Mouse (Mus musculus): ENCODE measurements at regions not wholly inside any gene's neighbourhood (a gene's known extent, or its start where the extent isn't known, plus 50 kb on each side); places are given as distances from the start of the nearest gene placed in this dataset.

- no peak for DNase-seq (ENCODE audit: low spot score in 2 of 2)
Observed at GRCm38 (mm10) chr8:10825192-10825926, 182.9 kb downstream of the Irs2 start.

- DNase-seq (ENCODE audit: low spot score in 2 of 2) = no peak
Observed at GRCm38 (mm10) chr8:10821901-10822300, 186.4 kb downstream of the Irs2 start.

GRCm38 (mm10) chr8:10814499-10814898 is 193.8 kb downstream of the Irs2 start:
- DNase-seq (ENCODE audit: low spot score in 2 of 2) = no peak

- peak; percentile 26 to 28 for DNase-seq (ENCODE audit: low spot score in 2 of 2)
Observed at GRCm38 (mm10) chr8:10812060-10812670, 196.1 kb downstream of the Irs2 start.

GRCm38 (mm10) chr8:10807040-10807439 is 201.2 kb downstream of the Irs2 start:
- DNase-seq (ENCODE audit: low spot score in 2 of 2) = no peak

GRCm38 (mm10) chr8:10805405-10806151 is 202.7 kb downstream of the Irs2 start:
- no peak for DNase-seq (ENCODE audit: low spot score in 2 of 2)

GRCm38 (mm10) chr8:10804974-10805373 is 203.3 kb downstream of the Irs2 start:
- DNase-seq (ENCODE audit: low spot score in 2 of 2) = no peak

GRCm38 (mm10) chr8:10802003-10802402 is 206.3 kb downstream of the Irs2 start:
- no peak for DNase-seq (ENCODE audit: low spot score in 2 of 2)

GRCm38 (mm10) chr8:10801580-10801979 is 206.7 kb downstream of the Irs2 start:
- no peak for DNase-seq (ENCODE audit: low spot score in 2 of 2)

GRCm38 (mm10) chr8:10798444-10798843 is 209.8 kb downstream of the Irs2 start:
- no peak for DNase-seq (ENCODE audit: low spot score in 2 of 2)

- DNase-seq (ENCODE audit: low spot score in 2 of 2) = no peak
Observed at GRCm38 (mm10) chr8:10794367-10795189, 213.7 kb downstream of the Irs2 start.

GRCm38 (mm10) chr8:10793670-10794366 is 214.4 kb downstream of the Irs2 start:
- DNase-seq (ENCODE audit: low spot score in 2 of 2) = no peak

GRCm38 (mm10) chr8:10788496-10789200 is 219.6 kb downstream of the Irs2 start:
- DNase-seq (ENCODE audit: low spot score in 2 of 2) = no peak

- no peak for DNase-seq (ENCODE audit: low spot score in 2 of 2)
Observed at GRCm38 (mm10) chr8:10785801-10786200, 222.5 kb downstream of the Irs2 start.

- DNase-seq (ENCODE audit: low spot score in 2 of 2) = no peak
Observed at GRCm38 (mm10) chr8:10785311-10785710, 222.9 kb downstream of the Irs2 start.

- DNase-seq (ENCODE audit: low spot score in 2 of 2) = no peak
Observed at GRCm38 (mm10) chr8:10784481-10784880, 223.8 kb downstream of the Irs2 start.

- DNase-seq (ENCODE audit: low spot score in 2 of 2) = no peak
Observed at GRCm38 (mm10) chr8:10781860-10782259, 226.4 kb downstream of the Irs2 start.

- no peak for DNase-seq (ENCODE audit: low spot score in 2 of 2)
Observed at GRCm38 (mm10) chr8:10779636-10780035, 228.6 kb downstream of the Irs2 start.

GRCm38 (mm10) chr8:10775202-10776010 is 232.9 kb downstream of the Irs2 start:
- DNase-seq (ENCODE audit: low spot score in 2 of 2) = no peak

- no peak for DNase-seq (ENCODE audit: low spot score in 2 of 2)
Observed at GRCm38 (mm10) chr8:10774778-10775177, 233.5 kb downstream of the Irs2 start.
